Mouse (Mus musculus) c-Kit-positive CD71-positive TER-119-positive erythroid progenitor cells, embryonic 14.5 days (primary cell): Measurements from ENCODE around the gene Rabgef1.

ENCODE experiments used
- DNase-seq: peaks from one replicate; pipeline ENCODE4 v3.0.0-alpha.2; 2013; ENCODE audit warnings: low spot score

Gene Rabgef1

DNA sequence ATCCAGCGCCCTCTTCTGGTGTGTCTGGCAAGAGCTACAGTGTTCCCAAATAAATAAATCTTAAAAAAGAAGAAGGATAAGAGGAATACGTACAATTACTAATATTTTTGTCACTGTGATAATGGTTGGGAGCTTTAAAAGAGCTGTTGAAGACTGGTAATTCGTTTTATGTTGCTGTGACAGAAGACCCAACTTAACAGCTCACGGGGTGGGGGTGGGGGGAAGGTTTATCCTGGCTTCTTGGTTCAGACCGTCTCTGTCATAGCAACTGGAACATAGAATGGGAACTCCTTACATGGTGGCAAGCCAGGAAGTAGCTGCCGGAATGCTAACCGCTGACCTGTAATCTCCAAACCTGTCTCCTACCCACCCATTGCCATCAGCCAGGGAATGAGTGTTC is 45.2 kb downstream of the Rabgef1 start, which contains the start of gene Tmem248:
Gene Tmem248, plus strand, starts transcription at position 301 of the 400 bp plus-strand sequence.
- no peak for DNase-seq

DNA sequence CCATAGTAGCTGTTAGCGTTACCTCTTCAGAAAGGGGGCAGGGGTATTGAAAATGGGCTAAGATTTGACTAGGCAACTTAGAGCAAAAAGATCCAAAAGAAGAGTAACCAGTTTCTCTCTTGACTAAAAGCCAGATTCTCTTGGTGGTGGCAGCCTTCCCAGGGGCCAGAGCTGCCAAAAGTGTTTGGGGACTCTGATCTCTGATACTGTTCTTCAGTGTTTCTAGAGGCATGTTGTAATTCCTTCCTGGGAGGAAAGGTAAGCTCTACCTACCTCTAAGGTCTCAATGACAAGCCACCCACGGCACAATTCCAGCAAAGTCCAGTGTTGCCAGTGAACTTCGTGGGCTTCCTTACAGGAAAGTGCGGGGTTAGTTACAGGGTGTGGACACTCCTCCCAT is 45.8 kb downstream of the Rabgef1 start:
- no peak for DNase-seq

DNA sequence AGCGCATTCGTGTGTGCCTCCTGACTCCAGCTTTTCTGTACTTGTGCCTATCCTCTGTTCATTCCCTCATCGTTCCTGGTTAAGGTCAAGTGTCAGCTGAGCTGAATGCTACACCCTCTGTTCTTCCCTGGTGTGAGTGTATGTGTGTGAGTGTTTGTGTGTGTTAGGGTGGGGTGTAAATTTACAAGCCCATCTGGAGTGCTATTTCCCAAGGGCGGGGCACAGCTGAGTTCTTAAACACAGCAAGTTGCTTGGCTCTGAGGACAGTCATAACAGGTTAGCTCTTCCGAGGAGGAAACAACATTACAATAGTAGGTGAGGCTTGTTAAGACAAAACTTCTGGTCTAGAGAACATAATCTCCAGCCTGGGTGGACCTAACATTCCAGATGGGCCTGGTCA is 46.7 kb downstream of the Rabgef1 start:
- no peak for DNase-seq

DNA sequence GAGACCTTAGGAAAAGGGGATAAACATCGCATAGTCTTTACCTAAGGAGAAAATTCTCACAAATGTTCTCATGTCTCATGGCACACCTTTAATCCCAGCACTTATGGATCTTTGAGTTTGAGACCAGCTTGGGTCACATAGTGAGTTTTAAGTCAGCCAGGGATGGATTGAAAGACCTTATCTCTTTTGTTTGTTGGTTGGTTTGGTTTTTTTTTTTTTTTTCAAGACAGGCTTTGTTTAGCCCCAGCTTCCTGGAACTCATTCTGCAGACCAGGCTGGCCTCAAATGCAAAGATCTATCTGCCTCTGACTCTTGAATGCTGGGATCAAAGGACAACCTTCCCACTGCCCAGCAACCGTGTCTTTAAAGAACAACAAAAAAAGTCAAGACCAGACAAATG is 49.7 kb downstream of the Rabgef1 start:
- DNase-seq = no peak

DNA sequence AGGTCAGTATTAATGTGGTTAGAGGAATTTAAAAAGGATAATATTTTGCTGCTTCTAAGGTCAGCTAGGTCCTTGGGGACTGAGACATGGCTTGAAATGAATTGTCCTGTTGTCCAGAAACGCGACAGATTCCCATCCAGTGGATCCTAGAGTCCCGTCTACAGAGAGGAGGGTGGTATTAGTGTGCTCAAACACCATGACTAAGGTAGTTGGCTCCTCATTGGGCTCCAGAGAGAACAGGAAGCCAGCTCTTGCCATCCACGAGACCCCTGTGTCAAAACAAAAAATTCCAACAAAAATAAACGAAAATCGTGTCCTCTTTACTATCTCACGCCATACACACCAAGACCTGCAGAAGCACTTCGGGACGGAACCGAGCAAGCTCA is 50.2 kb downstream of the Rabgef1 start:
- DNase-seq = peak; percentile 14

DNA sequence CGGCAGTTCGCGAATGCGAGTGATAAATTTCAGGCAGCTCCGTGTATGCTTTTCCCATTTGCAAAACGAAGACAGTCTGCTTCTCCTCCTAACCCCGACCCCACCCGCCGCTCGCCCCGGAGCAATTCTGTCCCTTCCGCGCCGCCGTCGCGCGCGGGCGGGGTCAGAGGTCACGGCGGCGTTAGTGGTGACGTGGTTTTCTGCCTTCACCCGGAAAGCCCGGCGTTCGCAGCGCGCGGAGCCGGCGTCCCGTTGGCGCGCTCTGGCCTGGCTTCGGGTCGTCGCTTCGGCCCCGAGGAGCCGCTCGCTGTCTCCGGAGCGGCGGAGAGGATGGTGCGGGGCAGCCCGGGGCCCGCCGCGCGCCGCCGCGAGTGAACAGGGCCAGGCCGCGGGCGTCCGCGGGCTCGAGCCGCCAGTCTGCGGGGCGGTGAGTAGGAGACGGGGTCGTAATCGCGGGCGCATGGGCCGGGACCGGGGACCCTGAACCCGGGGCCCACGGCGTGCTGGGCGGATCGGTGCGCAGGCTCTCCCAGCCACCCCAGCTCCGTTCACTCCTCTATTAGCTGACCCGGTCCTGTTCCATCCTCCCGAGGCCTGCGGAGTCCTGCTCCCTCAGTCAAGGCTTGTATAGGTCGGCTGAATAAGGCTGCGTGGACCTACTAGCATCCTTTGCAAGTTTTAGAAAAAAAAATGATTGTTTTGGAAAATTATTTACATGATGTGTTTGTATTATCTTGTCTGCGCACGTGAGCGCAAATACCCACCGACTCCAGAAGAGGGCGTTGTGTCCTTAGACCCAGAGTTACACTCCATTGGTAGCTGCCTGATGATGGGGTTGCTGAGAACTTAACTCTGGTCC is 50.8 kb downstream of the Rabgef1 start:
- peak; percentile 87 for DNase-seq

DNA sequence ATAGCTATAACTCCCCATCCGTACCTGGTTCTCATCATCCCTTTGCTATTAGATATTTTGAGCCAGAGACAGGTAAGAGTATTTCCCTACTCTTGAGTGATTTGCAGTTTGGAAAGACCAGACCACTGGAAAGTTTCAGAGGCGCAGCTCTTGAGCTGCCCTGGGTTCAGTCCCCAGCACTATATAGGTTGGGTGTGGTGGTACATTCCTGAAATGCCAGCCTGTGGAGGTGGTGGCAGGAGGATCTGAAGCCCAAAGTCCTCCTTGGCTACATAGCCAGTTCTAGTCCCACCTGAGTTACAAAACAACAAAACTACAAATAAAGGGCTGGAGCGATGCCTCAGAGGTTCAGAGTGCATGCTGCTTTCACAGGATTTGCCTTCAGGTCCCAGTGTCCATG is 55.2 kb downstream of the Rabgef1 start:
- no peak for DNase-seq

DNA sequence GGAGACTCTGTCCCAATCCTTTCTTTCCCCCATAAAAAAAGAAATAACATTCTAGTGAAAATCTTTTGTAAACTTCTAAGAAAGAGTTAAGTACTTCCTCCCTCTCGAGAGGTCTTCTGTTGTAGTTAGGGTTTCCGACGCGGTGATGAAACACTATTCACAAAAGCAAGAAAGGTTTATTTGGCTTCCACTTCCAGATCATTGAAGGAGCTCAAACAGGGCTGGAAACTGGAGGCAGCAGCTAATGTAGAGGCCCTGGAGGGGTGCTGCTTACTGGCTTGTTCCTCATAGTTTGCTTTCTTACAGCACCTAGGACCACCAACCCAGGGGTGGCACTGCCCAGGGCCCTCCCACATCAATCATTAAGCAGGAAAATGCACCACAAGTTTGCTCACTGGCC is 56.5 kb downstream of the Rabgef1 start:
- DNase-seq = no peak

DNA sequence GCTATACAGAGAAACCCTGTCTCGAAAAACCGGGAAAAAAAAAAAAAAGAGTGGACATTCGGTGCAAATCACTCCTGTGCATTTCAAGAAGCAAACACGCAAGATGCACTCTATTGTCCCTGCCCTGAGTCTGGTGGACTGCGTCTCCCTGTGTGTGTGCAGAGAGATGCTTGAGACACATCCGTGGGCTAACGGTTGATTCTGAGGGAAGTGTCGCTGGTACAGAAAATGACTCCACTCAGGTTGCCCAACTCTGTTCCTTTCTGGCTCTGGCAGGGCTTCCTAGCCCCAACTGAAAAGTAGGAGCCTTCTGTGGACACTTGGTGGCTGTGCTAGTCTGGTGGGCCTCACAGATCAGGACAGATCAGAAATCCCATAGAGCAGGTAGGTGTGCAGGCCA is 64.7 kb downstream of the Rabgef1 start:
- DNase-seq = no peak

DNA sequence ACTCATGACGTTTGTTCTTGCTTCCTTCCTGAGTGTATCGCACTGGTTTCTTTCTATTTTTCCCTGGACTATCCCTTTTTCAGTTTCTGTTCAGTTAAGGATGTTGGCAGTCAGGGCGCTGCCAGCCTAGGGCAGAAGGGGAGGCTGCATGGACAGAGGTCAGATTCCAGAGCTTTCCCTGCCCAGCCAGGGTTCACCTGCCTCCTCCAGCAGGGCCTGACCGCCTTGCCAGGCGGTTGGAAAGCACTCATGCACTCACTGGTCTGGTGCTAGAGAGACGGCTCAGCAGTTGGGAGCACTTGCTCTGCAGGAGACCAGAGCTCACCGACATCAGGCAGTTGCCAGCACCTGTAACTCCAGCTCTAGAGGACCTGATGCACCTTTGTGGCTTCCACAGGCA is 67.6 kb downstream of the Rabgef1 start:
- DNase-seq = no peak

DNA sequence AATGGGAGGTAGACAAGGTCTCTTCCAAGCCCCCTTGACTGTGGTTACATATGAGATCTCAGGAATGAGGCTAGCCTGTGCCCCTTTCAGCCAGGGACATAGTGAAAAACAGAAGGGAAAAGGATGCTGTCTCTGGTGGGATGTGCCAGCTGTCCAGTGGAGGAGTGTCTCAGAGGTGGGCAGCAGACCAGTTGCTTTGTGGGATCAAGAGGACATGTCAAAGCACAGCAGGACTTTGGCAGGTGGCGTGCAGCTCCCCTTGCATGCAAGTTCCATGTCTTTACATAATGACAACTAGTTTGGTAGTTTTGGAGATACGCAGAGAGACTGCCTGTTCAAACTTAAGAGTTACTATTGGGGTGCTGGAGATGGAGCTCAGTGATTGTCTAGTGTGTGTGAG is 68.3 kb downstream of the Rabgef1 start:
- DNase-seq = no peak

DNA sequence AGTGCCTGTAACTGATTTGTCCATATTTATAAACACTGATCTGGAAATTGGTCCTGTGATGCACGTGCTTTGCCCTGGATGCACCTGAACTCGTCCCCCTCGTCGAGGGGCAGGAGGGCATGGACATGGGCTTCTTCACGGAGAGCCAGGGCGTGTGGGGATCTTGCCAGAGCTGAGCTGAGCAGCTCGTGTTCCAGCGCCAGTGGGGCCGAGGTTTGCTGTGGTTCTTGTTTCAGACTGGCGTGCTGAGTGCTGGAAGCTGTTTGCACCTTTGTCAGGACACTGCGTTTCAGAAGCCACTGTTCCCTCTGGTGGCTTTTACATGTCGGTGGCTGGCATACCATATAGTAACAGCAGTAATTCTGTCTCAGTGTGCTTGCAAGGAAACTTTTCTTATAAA is 69.8 kb downstream of the Rabgef1 start:
- no peak for DNase-seq

DNA sequence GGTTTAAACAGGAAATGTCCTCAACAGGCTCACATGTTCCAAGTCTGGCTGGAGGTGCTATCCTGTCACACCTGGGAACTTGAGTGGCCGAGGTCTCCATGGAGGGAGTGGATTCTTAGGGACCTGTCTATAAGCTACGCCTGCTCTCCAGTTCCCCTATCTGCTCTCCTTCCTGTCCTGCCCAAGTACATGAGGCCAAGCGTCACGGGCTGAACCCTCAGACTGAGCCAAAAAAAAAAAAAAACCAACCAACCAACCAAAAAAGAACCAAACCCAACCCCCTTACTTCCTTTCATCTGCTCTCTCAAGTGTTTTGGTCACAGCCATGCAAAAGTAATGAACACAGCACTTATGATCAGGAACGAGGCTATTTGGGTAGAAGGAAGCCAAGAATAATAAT is 76.2 kb downstream of the Rabgef1 start:
- DNase-seq = no peak

DNA sequence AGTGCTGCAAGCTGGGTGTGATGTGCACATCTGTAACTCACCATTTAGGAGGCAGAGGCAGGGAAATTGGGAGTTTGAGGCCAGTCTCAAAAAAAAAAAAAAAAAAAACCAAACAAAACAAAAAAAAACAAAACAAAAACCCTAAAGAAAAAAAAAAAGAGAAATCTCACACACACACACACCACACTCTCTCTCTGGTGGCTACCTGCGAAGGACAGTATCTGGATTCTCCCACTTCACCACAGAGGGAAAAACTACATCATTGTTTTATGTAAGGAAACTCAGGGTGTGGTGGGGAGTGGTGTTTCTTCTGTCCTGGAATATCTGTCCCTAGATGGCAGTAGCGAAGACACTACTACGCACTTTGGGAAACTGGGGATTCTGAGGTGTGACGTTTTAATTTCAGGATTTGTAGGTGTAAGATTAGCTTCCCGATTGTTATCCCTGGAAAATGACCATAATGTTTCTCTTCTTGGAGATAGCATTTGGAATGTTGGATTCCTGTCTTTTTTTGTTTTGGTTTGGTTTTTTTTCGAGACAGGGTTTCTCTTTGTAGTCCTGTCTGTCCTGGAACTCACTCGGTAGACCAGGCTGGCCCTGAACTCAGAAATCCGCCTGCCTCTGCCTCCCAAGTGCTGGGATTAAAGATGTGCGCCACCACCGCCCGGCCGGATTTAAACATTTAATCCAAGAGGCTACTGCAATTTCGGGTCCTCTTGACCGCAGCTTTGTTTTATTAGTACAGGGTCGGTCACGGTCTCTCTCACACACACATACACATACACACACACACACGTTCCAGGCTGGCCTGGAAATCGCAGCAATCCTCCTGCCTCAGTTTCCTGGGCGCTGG is 82.8 kb downstream of the Rabgef1 start:
- DNase-seq = peak; percentile 47

DNA sequence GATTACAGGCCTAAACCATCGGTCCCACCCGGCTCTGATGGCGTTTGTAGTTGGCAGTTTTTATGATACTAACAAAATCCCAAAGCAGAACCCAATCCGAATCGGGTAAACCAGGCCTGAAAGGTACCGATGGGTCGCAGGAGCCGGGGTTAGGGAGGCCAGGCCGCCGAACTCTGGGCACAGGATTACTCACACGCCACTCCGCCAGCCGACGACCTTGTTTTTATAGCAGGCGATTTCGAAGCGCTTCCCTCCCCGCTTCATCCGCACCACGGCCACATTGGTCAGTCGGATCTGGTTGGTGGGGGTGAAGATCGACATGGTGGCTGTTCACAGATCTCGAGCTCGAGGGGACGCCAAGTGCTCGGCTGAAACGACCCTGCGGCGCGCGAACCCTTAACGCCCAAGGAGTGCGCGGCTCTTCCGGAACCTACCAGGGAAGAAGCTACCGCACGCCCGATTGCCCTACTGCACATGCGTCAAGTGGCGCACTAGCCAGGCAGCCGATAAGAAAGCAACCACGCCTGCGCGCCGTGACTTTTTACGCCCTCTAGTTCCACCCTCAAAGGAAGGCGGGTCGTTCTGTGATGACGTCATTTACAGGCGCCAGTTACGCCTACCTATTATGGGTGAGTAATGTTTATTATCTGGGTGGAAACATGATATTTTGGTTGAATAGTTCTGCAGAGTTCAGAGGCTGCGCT is 83.6 kb downstream of the Rabgef1 start, which contains the start of the genes Sbds and Tyw1:
Gene Sbds, minus strand, starts transcription at position 514 of the 704 bp plus-strand sequence.
Gene Tyw1, plus strand, starts transcription at position 603 of the 704 bp plus-strand sequence.
- peak; percentile 100 for DNase-seq

DNA sequence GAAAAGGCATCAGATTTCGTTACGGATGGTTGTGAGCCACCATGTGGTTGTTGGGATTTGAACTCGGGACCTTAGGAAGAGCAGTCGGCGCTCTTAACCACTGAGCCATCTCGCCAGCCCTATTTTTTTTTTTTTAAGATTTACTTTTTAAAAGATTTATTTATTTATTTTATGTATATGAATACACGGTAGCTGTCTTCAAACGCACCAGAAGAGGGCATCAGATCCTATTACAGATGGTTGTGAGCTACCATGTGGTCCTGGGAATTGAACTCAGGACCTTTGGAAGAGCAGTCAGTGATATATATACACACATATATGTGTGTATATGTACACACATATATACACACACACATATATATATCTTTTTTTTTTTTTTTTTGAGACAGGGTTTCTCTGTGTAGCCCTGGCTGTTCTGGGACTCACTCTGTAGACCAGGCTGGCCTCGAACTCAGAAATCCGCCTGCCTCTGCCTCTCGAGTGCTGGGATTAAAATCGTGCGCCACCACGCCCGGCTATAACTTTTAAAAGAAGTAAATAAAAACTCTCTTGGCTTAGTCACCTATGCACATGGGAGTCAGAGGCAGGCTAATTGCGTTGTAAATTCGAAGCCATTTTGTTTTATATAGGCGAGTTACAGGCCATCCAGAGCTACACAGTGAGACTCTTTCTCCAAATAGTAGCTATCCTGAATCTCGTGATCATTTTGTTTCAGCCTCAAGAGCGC is 84.4 kb downstream of the Rabgef1 start:
- DNase-seq = peak; percentile 31

DNA sequence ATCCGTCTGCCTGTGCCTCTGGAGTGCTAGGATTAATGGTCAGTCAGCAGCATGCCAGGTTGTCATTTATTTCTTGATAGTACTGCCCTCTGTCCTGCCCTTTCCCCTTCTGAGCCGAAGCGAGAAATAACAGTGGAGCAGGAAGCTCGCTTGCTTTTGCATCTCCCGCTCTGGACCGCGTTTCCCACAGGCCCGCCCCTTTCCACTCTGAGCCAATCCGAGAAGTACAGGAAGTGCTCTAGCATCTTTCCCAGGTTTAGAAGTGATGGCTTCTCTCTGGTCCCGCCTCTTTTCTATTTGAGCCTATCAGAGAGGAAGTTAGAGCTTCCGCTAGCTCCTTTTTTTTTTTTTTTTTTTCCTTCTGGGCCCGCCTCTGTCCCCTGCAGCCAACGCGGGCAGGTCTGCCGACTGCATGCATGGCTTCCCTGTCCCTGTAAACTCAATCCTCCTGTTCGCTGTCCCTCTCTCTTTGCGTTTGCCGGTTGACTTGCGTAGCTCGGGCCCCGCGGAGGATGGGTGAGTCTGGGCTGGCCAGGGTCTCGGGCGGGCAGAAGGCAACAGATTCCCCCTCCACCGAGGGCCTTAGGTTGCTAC is 85.2 kb downstream of the Rabgef1 start:
- DNase-seq = peak; percentile 98

DNA sequence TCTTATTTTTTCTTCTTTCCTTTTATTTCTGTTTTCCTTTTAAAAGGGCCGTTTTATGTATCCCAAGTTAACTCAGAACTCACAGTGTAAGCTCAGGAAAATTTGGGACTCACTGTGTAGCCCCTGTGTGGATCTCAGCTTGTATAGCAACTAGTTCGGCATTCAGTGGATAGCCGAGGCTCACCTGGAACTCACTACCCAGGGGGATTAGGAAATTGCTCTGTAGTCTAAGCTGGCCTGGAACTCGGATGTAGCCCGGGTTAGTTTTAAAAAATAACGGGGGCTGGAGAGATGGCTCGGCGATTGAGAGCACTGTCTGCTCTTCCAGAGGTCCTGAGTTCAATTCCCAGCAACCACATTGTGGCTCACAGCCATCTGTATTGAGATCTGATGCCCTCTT is 85.7 kb downstream of the Rabgef1 start:
- DNase-seq = peak; percentile 29

DNA sequence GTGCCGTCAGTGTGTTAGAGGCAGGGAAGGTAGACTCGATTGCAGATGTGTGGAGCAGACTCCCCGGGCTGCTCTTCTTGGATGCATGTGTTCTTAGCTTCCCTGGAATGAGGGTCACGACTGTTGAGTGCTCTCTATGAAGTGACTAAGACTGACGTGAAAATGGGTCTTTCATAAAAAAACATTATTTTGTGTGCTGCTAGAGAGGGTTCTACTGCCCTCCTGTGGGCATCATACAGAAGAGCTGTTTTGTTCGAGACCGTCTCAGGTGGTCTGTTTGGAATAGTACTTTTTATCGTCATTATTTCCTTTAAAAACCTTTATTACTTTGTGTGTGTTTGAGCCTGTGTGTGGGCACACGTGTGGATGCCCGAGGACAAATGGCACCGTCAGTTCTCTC is 91.9 kb downstream of the Rabgef1 start:
- no peak for DNase-seq
